Comparison of ENCODE assay signal across 10 mouse cellular contexts in genomic region chr19:7199089-7199488, GRCm38 (mm10).
"Had no signal": no experiment of that assay in that cellular context is flagged by ENCODE, and none has a peak within 500 bp of the region (broad histone marks: within the 10 kb centered on the region; RNA-seq: fewer than 3 reads in every experiment).

No protein-coding gene starts in this region.

- DNase-seq: left cerebral cortex, postnatal 4 days; liver; liver, embryonic 13.5 days; liver, postnatal 0 days; lung, adult 2 months; lung, embryonic 14.5 days; lung, postnatal 10 days; lung, postnatal 14 days; lung, postnatal 4 days; midbrain, embryonic 14.5 days had no signal
